Mouse (Mus musculus): ENCODE measurements around the gene Atp6v0e2. TPM values are rescaled to one million over a fixed set of nuclear protein-coding genes. Genes with fewer than 3 reads are reported as not detected.

Gene Atp6v0e2
- total RNA-seq, 2 experiments from 2014 or later = 0.48 TPM; not detected in 1

DNA sequence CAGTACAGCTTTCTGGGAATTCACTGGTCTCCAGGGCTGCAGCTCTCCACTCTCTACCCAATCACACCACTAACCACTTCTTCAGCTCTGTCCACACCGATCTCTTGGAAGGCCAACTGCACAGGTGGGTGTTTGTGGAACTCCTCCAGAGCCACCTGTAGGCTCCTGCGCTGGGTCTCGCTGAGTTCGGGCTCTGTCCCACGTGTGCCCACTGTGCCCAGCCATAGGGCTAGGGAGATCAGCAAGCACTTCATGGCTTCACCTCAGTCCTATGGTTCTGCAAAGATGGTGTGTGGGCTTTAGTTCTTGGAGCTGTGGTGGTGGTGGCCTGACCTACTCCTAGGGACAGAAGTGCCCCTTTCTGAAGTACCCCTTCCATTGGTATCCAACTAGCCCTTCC lies 34.6 kb downstream of the Atp6v0e2 start:
- ATAC-seq (ENCODE audit: poor library complexity, severe bottlenecking) = no peak

DNA sequence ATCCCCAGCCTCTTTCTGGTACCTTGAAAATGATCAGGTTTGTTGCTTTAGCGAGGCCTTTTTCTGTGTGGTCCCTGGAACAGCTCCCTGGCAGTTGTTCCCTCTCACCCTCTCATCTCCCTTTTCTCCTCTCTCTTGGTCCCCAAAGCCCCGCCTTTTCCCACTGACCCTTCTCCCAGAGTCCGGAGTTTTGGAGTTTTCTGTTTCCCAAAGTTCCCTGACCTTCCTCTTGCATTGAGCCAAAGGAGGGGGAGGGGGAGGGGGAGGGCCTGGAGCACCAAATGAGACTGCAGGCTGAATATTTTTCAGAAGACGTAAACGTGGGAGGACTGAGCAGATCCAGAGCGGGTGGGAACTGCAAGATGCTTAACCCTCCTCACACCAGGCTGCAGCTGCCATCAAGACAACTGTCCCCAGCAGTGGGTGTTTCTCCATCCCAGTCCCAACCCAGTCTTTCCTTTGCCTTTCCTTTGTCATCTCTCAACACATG lies 35.2 kb downstream of the Atp6v0e2 start, which contains the start of gene Rarres2:
Gene Rarres2 (minus strand): TSS at position 218 of the 490 bp plus-strand sequence.
- no peak for ATAC-seq (ENCODE audit: poor library complexity, severe bottlenecking)

GRCm38 (mm10) chr6:48573280-48573679 lies 35.9 kb downstream of the Atp6v0e2 start:
- ATAC-seq (ENCODE audit: poor library complexity, severe bottlenecking) = no peak

GRCm38 (mm10) chr6:48573981-48574380 lies 36.6 kb downstream of the Atp6v0e2 start:
- ATAC-seq (ENCODE audit: poor library complexity, severe bottlenecking) = no peak

DNA sequence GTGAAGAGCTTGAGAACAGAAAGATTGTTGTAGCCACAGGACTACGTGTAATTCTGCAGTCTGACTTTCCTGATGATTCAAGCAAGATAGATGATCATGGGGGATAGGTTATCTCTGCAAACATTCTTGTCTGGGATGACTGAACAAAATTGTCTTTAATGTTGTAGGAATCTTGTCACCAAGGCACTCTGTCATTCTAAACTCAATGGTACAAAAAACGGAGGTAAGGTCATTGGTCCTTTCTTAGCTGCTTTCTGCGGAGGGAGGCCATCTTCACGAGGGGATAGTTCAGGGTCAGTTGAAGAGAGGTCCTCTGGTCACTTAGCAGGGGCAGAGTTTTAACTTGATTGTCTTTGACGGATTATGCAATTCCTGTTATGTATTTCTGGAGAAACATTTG lies 41.3 kb downstream of the Atp6v0e2 start:
- ATAC-seq (ENCODE audit: poor library complexity, severe bottlenecking) = no peak

DNA sequence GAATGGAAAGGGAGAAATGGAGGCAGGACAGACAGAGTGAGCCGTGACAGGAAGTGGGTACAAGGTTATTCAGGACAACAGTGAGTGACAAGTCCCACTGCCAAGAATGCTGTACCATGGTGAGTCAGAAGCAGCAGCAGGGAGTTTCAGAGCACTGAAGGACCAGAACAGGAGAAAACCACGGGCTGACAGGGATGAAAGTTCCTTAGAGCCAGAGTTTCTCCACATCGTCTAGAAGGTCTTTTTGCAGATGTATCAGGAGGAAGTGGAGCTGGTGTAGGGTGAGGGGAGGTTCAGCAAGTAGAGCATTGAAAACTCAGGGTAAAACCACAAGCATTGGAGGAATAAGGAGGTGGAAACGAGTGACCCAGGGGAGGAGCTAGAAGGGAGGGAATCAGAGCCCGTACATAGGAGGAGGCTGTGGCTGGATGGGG lies 41.8 kb downstream of the Atp6v0e2 start:
- peak; percentile 81 for ATAC-seq (ENCODE audit: poor library complexity, severe bottlenecking)

- ATAC-seq (ENCODE audit: poor library complexity, severe bottlenecking) = no peak
These were observed 43.8 kb downstream of the Atp6v0e2 start for GRCm38 (mm10) chr6:48581257-48581656.

DNA sequence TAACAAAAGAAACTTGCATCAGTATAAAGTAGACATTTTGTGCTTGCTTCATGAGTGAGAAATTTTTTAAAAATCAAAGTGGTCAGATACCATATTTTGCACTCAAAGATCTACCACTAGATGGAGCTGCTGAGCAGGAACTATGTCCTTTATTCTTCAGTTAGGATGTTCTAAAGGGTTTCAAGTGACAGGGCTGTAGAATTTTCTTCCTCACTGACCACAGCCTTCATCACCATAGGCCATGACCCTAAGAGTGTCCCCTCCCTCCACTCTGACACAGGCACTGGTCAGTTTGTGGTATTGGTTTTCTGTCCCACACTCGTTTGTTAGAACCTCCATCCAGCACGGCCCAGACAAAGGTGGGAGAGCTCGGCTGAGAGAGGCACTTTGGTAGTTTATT lies 44.6 kb downstream of the Atp6v0e2 start:
- peak; percentile 66 for ATAC-seq (ENCODE audit: poor library complexity, severe bottlenecking)

DNA sequence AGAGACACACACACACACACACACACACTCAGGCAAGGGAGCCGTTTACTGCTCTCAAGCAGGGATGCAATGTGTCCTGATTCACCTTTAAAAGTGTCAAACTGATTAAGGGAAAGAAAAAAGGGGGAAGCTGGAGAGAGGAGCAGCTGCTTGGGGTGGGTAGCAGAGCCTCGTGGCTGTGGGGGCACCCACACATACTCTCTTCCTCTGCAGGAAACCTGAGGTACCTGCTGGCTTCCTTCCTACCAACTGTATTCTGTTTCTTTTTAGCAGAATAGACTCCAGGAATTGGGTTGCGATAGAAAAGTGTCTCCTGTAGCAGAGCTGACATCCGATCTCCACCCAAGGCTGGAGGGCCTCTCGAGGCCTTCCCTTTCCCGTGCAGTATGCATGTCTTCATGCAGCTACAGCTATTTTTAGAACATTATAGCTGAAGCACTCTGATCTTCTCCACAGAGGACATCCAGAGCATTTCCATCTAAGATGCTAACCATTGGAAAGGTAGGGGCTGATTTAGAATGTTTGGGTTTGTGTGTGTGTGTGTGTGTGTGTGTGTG lies 51.9 kb downstream of the Atp6v0e2 start, which contains the start of gene Gm45021:
Gene Gm45021 (plus strand): TSS at position 417 of the 557 bp plus-strand sequence.
- no peak for ATAC-seq (ENCODE audit: poor library complexity, severe bottlenecking)

Other genes starting within 250 kb of the Atp6v0e2 start
- gene Krba1, start 142.0 kb upstream of the Atp6v0e2 start, total RNA-seq (2015) = 0.67 and 1.1 TPM in 2 replicates
- 1.2 and 1.9 TPM in 2 replicates for gene Krba1, start 142.0 kb upstream of the Atp6v0e2 start, total RNA-seq (2017)
- 23.7 and 28.7 TPM in 2 replicates for gene Zfp467, start 91.8 kb upstream of the Atp6v0e2 start, total RNA-seq (2015)
- gene Zfp467, start 91.8 kb upstream of the Atp6v0e2 start, total RNA-seq (2017) = 7.4 and 9.0 TPM in 2 replicates
- gene Sspo, start 89.4 kb upstream of the Atp6v0e2 start, total RNA-seq (2015) = 0.02 TPM in 1 of 2 replicates, not detected in the other
- not detected in 2 replicates for gene Sspo, start 89.4 kb upstream of the Atp6v0e2 start, total RNA-seq (2017)
- 13.4 and 14.3 TPM in 2 replicates for gene Lrrc61, start 17.2 kb downstream of the Atp6v0e2 start, total RNA-seq (2015)
- gene Lrrc61, start 17.2 kb downstream of the Atp6v0e2 start, total RNA-seq (2017) = 9.7 and 11.3 TPM in 2 replicates
- gene Rarres2, start 35.2 kb downstream of the Atp6v0e2 start, total RNA-seq (2015) = 0.74 TPM in 1 of 2 replicates, not detected in the other
- 0.15 and 0.94 TPM in 2 replicates for gene Rarres2, start 35.2 kb downstream of the Atp6v0e2 start, total RNA-seq (2017)
- not detected in 2 replicates for gene Gm45021, start 52.0 kb downstream of the Atp6v0e2 start, total RNA-seq (2015)
- gene Gm45021, start 52.0 kb downstream of the Atp6v0e2 start, total RNA-seq (2017) = not detected in 2 replicates
- 1.8 and 2.7 TPM in 2 replicates for gene Repin1, start 56.3 kb downstream of the Atp6v0e2 start, total RNA-seq (2015)
- 4.0 and 4.3 TPM in 2 replicates for gene Repin1, start 56.3 kb downstream of the Atp6v0e2 start, total RNA-seq (2017)
- not detected in 2 replicates for gene Gm44965, start 56.3 kb downstream of the Atp6v0e2 start, total RNA-seq (2015)
- gene Gm44965, start 56.3 kb downstream of the Atp6v0e2 start, total RNA-seq (2017) = not detected in 2 replicates
- 0.45 and 0.82 TPM in 2 replicates for gene Zfp775, start 64.4 kb downstream of the Atp6v0e2 start, total RNA-seq (2015)
- gene Zfp775, start 64.4 kb downstream of the Atp6v0e2 start, total RNA-seq (2017) = 1.8 and 6.3 TPM in 2 replicates
- gene AI854703, start 89.1 kb downstream of the Atp6v0e2 start, total RNA-seq (2015) = not detected in 2 replicates
- gene AI854703, start 89.1 kb downstream of the Atp6v0e2 start, total RNA-seq (2017) = not detected in 2 replicates
- 2.8 and 2.9 TPM in 2 replicates for gene Gimap8, start 109.6 kb downstream of the Atp6v0e2 start, total RNA-seq (2015)
- gene Gimap8, start 109.6 kb downstream of the Atp6v0e2 start, total RNA-seq (2017) = 4.9 and 8.0 TPM in 2 replicates
- 5.0 and 11.2 TPM in 2 replicates for gene Gimap9, start 138.5 kb downstream of the Atp6v0e2 start, total RNA-seq (2015)
- gene Gimap9, start 138.5 kb downstream of the Atp6v0e2 start, total RNA-seq (2017) = 8.9 and 10.4 TPM in 2 replicates
- 24.2 and 24.8 TPM in 2 replicates for gene Gimap4, start 146.9 kb downstream of the Atp6v0e2 start, total RNA-seq (2015)
- 46.0 and 76.0 TPM in 2 replicates for gene Gimap4, start 146.9 kb downstream of the Atp6v0e2 start, total RNA-seq (2017)
- gene Gimap6, start 170.6 kb downstream of the Atp6v0e2 start, total RNA-seq (2015) = 6.2 and 10.6 TPM in 2 replicates
- gene Gimap6, start 170.6 kb downstream of the Atp6v0e2 start, total RNA-seq (2017) = 15.7 and 23.1 TPM in 2 replicates
- 0.68 TPM in 1 of 2 replicates, not detected in the other for gene Gm28053, start 181.0 kb downstream of the Atp6v0e2 start, total RNA-seq (2015)
- gene Gm28053, start 181.0 kb downstream of the Atp6v0e2 start, total RNA-seq (2017) = 7.3 and 16.2 TPM in 2 replicates
- 1.5 and 3.5 TPM in 2 replicates for gene Gimap7, start 181.0 kb downstream of the Atp6v0e2 start, total RNA-seq (2015)
- 3.9 TPM in 2 replicates for gene Gimap7, start 181.0 kb downstream of the Atp6v0e2 start, total RNA-seq (2017)
- gene Gimap1, start 201.4 kb downstream of the Atp6v0e2 start, total RNA-seq (2015) = 5.0 and 5.8 TPM in 2 replicates
- gene Gimap1, start 201.4 kb downstream of the Atp6v0e2 start, total RNA-seq (2017) = 5.3 and 14.2 TPM in 2 replicates
- 4.7 and 5.7 TPM in 2 replicates for gene Gimap5, start 208.6 kb downstream of the Atp6v0e2 start, total RNA-seq (2015)
- 4.5 and 11.2 TPM in 2 replicates for gene Gimap5, start 208.6 kb downstream of the Atp6v0e2 start, total RNA-seq (2017)
- 5.3 and 9.4 TPM in 2 replicates for gene Gimap3, start 233.2 kb downstream of the Atp6v0e2 start, total RNA-seq (2015)
- 7.8 and 9.9 TPM in 2 replicates for gene Gimap3, start 233.2 kb downstream of the Atp6v0e2 start, total RNA-seq (2017)

Measured in megakaryocyte, adult 5-6 weeks (primary cell).